Mouse (Mus musculus): ENCODE results near the gene Insr. TPM values are rescaled to one million over a fixed set of nuclear protein-coding genes. Genes with fewer than 3 reads are reported as not detected.

Gene Insr
- polyA plus RNA-seq, 1 experiment from 2014 or later = 53.4 TPM

DNA sequence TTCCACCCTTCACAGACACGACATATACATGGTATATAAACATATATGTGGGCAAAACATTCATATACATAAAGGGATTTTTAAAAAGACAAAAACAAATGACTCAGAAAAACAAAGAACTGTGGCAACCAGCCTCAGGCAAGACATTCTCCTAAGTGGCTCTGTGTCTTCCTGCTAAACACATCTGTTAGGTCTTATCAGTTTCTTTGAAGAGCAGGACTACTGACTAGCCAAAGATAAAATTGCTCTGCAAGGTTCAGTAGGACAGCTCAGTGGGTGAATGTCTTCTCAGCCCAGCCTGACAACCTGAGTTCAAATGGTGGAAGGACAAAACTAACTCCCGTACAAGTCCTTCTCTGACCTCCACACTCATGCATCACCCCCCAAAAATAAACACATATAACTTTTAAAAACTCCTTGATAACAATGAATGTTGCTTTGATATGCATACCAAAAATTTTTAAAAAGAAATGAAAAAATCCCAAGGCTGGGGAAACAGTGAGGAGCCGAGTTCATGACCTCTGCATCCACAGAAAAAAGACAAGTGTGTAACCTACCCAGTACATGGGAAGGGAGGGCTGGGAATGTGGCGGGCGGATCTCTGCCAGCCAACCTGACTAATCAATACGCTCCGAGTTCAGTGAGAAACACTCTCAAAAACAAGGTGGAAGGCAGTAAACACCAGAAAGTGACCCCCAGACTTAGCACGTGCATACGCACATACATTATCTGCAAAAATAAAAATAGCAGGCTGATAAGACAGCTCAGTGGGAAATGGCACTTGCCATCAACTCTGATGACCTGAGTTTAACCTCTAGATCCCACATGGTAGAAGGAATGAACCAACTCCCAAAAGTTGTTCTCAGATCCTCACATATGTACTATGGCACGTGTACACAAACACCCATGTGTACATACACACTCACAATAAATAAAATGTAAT lies 49.0 kb downstream of the Insr start:
- Histone ChIP-seq H3K27ac (ENCODE audit: low read depth, low read length) (no peak overlapping the region), H3K36me3 (ENCODE audit: control insufficient read depth, insufficient read depth, low read length) (no peaks in the 10 kb centered on the region)
- no peak; the same call in 1 of the 2 replicates for ATAC-seq

GRCm38 (mm10) chr8:3227423-3227822 lies 52.0 kb downstream of the Insr start:
- Histone ChIP-seq H3K4me2 (ENCODE audit: low read length) (no peak overlapping the region), H3K4me1 (ENCODE audit: control insufficient read depth, insufficient read depth, low read depth, low read length) (peaks cover 3% of the 10 kb centered on the region), H3K27ac (ENCODE audit: low read depth, low read length) (no peak overlapping the region), H3K9ac (ENCODE audit: low read depth, low read length) (no peak overlapping the region), H3K4me3 (ENCODE audit: low read length) (no peak overlapping the region), H3K36me3 (ENCODE audit: control insufficient read depth, insufficient read depth, low read length) (no peaks in the 10 kb centered on the region), H3K27me3 (replicated peaks; ENCODE audit: control insufficient read depth, insufficient read depth, low read length) (no peaks in the 10 kb centered on the region), H3K9me3 (ENCODE audit: control insufficient read depth, low read length) (no peaks in the 10 kb centered on the region)
- 88% methylated on average over 5 of the region's 5 CpGs for WGBS
- ATAC-seq = no peak

More for the DNA sequence above, 49.0 kb downstream of the Insr start:
- Histone ChIP-seq H3K9me3 (ENCODE audit: control insufficient read depth, low read length) (no peaks in the 10 kb centered on the region), H3K9ac (ENCODE audit: low read depth, low read length) (no peak overlapping the region), H3K4me1 (ENCODE audit: control insufficient read depth, insufficient read depth, low read depth, low read length) (no peaks in the 10 kb centered on the region), H3K27me3 (replicated peaks; ENCODE audit: control insufficient read depth, insufficient read depth, low read length) (no peaks in the 10 kb centered on the region), H3K4me3 (ENCODE audit: low read length) (no peak overlapping the region), H3K4me2 (ENCODE audit: low read length) (no peak overlapping the region)
- WGBS = 84% methylated on average over 10 of the region's 10 CpGs

GRCm38 (mm10) chr8:3225731-3226130 lies 53.7 kb downstream of the Insr start:
- no peak overlapping the region for H3K4me3 ChIP-seq (ENCODE audit: low read length)
- H3K4me2 ChIP-seq (ENCODE audit: low read length) = no peak overlapping the region
- H3K27ac ChIP-seq (ENCODE audit: low read depth, low read length) = no peak overlapping the region
- H3K36me3 ChIP-seq (ENCODE audit: control insufficient read depth, insufficient read depth, low read length) = no peaks in the 10 kb centered on the region
- H3K9ac ChIP-seq (ENCODE audit: low read depth, low read length) = no peak overlapping the region
- H3K27me3 ChIP-seq (replicated peaks; ENCODE audit: control insufficient read depth, insufficient read depth, low read length) = no peaks in the 10 kb centered on the region
- H3K4me1 ChIP-seq (ENCODE audit: control insufficient read depth, insufficient read depth, low read depth, low read length) = peaks cover 10% of the 10 kb centered on the region
- H3K9me3 ChIP-seq (ENCODE audit: control insufficient read depth, low read length) = no peaks in the 10 kb centered on the region
- WGBS = 79% methylated on average over 1 of the region's 1 CpGs
- no peak for ATAC-seq

DNA sequence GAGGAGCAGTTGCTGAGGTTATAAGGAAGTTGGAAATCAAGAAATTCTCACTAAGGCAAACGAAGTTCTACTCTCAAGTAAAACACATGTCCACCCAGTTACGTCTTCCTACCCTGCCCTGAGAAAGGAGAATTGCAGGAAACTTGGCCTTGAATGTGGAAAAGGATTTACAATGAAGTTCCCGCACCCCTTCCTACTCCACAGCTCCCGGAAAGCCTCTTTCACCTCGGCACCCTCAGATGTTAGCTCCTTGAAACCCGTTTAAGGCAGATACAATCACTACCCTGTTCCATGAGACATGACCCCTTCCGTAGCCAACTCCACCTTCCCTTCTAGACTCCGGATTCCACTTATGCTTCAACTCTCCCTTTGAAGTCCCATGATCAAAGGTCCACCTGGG lies 54.2 kb downstream of the Insr start:
- H3K4me3 ChIP-seq (ENCODE audit: low read length) = no peak overlapping the region
- H3K4me1 ChIP-seq (ENCODE audit: control insufficient read depth, insufficient read depth, low read depth, low read length) = peaks cover 10% of the 10 kb centered on the region
- no peak overlapping the region for H3K9ac ChIP-seq (ENCODE audit: low read depth, low read length)
- H3K9me3 ChIP-seq (ENCODE audit: control insufficient read depth, low read length) = no peaks in the 10 kb centered on the region
- H3K27ac ChIP-seq (ENCODE audit: low read depth, low read length) = no peak overlapping the region
- H3K4me2 ChIP-seq (ENCODE audit: low read length) = no peak overlapping the region
- no peaks in the 10 kb centered on the region for H3K27me3 ChIP-seq (replicated peaks; ENCODE audit: control insufficient read depth, insufficient read depth, low read length)
- WGBS = 83% methylated on average over 8 of the region's 8 CpGs
- no peaks in the 10 kb centered on the region for H3K36me3 ChIP-seq (ENCODE audit: control insufficient read depth, insufficient read depth, low read length)
- no peak for ATAC-seq

DNA sequence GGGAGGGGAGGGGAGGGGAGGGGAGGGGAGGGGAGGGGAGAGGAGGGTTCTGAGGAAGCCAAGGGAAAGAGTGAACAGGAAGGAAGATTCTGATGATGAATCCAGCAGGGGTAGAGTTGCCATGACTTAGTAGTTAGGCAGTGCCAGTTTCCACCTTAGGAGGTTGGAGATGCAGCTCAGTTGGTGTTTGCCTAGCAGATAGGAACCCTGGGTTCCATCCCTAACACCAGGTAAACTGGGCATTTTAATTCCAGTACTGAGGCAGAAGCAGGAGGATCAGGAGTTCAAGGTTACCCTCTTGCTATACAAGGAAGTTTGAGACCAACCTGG lies 56.8 kb downstream of the Insr start:
- Histone ChIP-seq H3K4me3 (ENCODE audit: low read length) (no peak overlapping the region), H3K27ac (ENCODE audit: low read depth, low read length) (no peak overlapping the region), H3K27me3 (replicated peaks; ENCODE audit: control insufficient read depth, insufficient read depth, low read length) (no peaks in the 10 kb centered on the region), H3K9ac (ENCODE audit: low read depth, low read length) (no peak overlapping the region), H3K36me3 (ENCODE audit: control insufficient read depth, insufficient read depth, low read length) (no peaks in the 10 kb centered on the region), H3K4me2 (ENCODE audit: low read length) (no peak overlapping the region), H3K9me3 (ENCODE audit: control insufficient read depth, low read length) (no peaks in the 10 kb centered on the region), H3K4me1 (ENCODE audit: control insufficient read depth, insufficient read depth, low read depth, low read length) (peaks cover 10% of the 10 kb centered on the region)
- no peak for ATAC-seq

GRCm38 (mm10) chr8:3221960-3222635 lies 57.3 kb downstream of the Insr start:
- peak overlapping the region; percentile 81 for H3K9ac ChIP-seq (ENCODE audit: low read depth, low read length)
- WGBS = 68% methylated on average over 6 of the region's 6 CpGs
- peaks cover 10% of the 10 kb centered on the region for H3K4me1 ChIP-seq (ENCODE audit: control insufficient read depth, insufficient read depth, low read depth, low read length)
- H3K4me2 ChIP-seq (ENCODE audit: low read length) = peak overlapping the region; percentile 78
- no peak for ATAC-seq
- no peaks in the 10 kb centered on the region for H3K27me3 ChIP-seq (replicated peaks; ENCODE audit: control insufficient read depth, insufficient read depth, low read length)
- no peaks in the 10 kb centered on the region for H3K36me3 ChIP-seq (ENCODE audit: control insufficient read depth, insufficient read depth, low read length)
- peak overlapping the region; percentile 60 for H3K4me3 ChIP-seq (ENCODE audit: low read length)
- H3K9me3 ChIP-seq (ENCODE audit: control insufficient read depth, low read length) = no peaks in the 10 kb centered on the region
- peak overlapping the region; percentile 92 for H3K27ac ChIP-seq (ENCODE audit: low read depth, low read length)

DNA sequence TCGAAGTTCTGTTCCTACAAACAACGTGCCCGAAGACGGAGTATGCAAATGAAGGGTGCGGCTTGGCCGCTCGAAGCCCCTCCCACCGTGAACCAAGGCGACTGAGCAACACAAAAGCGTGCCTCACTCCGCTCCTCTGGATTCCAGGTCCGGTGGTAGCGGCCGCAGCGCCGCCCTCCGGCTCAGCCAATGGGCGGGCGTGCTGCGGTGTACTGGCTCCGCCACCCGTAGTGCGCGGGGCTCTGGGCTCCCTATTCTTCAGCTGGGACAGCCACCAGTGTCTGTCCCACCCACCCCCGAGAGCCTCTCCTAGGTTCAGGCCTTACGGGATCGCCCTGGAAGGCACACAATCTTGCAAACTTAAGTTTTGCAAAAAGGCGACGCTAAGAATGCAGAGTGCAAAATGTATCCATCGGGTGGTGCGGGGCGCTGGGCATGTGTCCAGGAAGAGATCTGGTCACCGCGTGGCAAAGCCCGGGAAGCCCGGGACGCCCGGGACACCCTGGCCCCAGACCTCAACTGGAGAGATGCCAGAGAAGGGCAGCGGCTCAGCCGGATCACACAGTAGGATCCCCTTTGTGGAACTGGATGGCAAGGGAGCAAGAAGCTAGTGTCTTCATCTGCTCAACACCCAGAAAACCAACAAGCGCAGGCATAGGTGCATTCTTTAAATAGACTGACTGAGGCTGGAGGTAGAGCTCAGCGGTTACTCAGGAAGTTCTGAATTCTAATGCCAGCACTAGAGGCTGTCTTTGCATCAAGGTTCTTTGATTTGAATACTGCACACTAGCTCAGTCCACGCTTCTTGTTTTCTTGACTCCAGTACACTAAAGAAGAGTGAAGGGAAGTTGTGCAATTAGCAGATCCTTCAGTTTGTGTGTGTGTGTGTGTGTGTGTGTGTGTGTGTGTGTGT lies 58.1 kb downstream of the Insr start:
- Histone ChIP-seq H3K27me3 (replicated peaks; ENCODE audit: control insufficient read depth, insufficient read depth, low read length) (no peaks in the 10 kb centered on the region), H3K4me2 (ENCODE audit: low read length) (peak overlapping the region; percentile 78), H3K4me3 (ENCODE audit: low read length) (peak overlapping the region; percentile 60), H3K27ac (ENCODE audit: low read depth, low read length) (peak overlapping the region; percentile 92), H3K4me1 (ENCODE audit: control insufficient read depth, insufficient read depth, low read depth, low read length) (peaks cover 16% of the 10 kb centered on the region), H3K9me3 (ENCODE audit: control insufficient read depth, low read length) (no peaks in the 10 kb centered on the region), H3K9ac (ENCODE audit: low read depth, low read length) (peak overlapping the region; percentile 81), H3K36me3 (ENCODE audit: control insufficient read depth, insufficient read depth, low read length) (no peaks in the 10 kb centered on the region)
- under 1% methylated on average over 43 of the region's 43 CpGs for WGBS
- peak; percentile 99 for ATAC-seq

DNA sequence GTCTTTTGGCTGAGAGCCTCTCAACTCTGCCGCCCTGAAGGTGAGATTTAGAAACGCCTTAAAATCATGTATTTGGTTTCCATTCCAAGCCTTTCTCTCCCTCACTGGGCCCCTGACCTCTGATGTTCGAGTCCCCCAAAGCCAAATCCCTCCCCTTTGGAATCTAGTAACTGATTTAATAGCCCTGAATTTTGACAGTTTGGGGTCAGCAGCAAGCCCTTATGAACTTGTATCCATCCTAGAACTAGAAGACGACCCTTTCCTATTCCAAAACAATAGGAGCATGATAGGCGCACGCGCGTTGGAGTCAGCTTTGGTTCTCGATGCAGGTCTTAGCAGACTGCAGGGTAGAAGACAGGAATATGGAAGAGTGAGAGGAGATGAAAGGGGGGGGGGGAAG lies 58.9 kb downstream of the Insr start:
- H3K4me1 ChIP-seq (ENCODE audit: control insufficient read depth, insufficient read depth, low read depth, low read length) = peaks cover 16% of the 10 kb centered on the region
- peak overlapping the region; percentile 78 for H3K4me2 ChIP-seq (ENCODE audit: low read length)
- H3K27ac ChIP-seq (ENCODE audit: low read depth, low read length) = peak overlapping the region; percentile 92
- peak overlapping the region; percentile 81 for H3K9ac ChIP-seq (ENCODE audit: low read depth, low read length)
- no peaks in the 10 kb centered on the region for H3K36me3 ChIP-seq (ENCODE audit: control insufficient read depth, insufficient read depth, low read length)
- no peaks in the 10 kb centered on the region for H3K27me3 ChIP-seq (replicated peaks; ENCODE audit: control insufficient read depth, insufficient read depth, low read length)
- ATAC-seq = peak; percentile 83
- WGBS = 3% methylated on average over 9 of the region's 9 CpGs
- peak overlapping the region; percentile 60 for H3K4me3 ChIP-seq (ENCODE audit: low read length)
- no peaks in the 10 kb centered on the region for H3K9me3 ChIP-seq (ENCODE audit: control insufficient read depth, low read length)
